Mouse (Mus musculus) heart, adult 2 months (tissue): Measurements from ENCODE around the gene Klk1b21. TPM values are rescaled to one million over a fixed set of nuclear protein-coding genes. Genes with fewer than 3 reads are reported as not detected.

Experiments used
- DNase-seq, 2 experiments: peaks; one replicate each; pipeline ENCODE4 v3.0.0; 2021
- H3K27ac ChIP-seq: fragments of 200-600 bp; 2 replicates; pipeline ENCODE4 v1.8.1; 2022
- H3K27me3 ChIP-seq: fragments of 200-500 bp; 2 replicates; pipeline ENCODE4 v1.6.1; 2012; ENCODE audit warnings: mild to moderate bottlenecking, low read length, inconsistent platforms, mixed read lengths; ENCODE audit not compliant: control insufficient read depth, insufficient read depth
- H3K36me3 ChIP-seq: fragments of 200-500 bp; 2 replicates; pipeline ENCODE4 v1.6.1; 2012; ENCODE audit warnings: low read length, inconsistent platforms; ENCODE audit not compliant: control insufficient read depth, insufficient read depth
- H3K4me1 ChIP-seq: fragments of 200-500 bp; 2 replicates; pipeline ENCODE4 v1.6.1; 2011; ENCODE audit warnings: low read length; ENCODE audit not compliant: control insufficient read depth, insufficient read depth
- H3K4me3 ChIP-seq: fragments of 200-600 bp; 2 replicates; pipeline ENCODE4 v1.8.1; 2022
- H3K79me2 ChIP-seq: fragments of 200-500 bp; replicated peaks from 2 replicates; pipeline ENCODE4 v1.6.1; 2012; ENCODE audit warnings: mild to moderate bottlenecking, inconsistent platforms, low read length, moderate library complexity, mixed read lengths; ENCODE audit not compliant: control insufficient read depth, insufficient read depth
- H3K9ac ChIP-seq: fragments of 200-500 bp; 2 replicates; pipeline ENCODE4 v1.6.1; 2012; ENCODE audit warnings: low read depth, mild to moderate bottlenecking, control low read depth, inconsistent platforms, low read length, mixed read lengths
- CTCF ChIP-seq: fragments of 200-600 bp; IDR thresholded peaks from 2 replicates; pipeline ENCODE4 v1.8.1; 2022; ENCODE audit warnings: antibody characterized with exemption, mild to moderate bottlenecking, moderate library complexity
- EP300 ChIP-seq: fragments of 200-500 bp; IDR thresholded peaks from 2 replicates; pipeline ENCODE4 v1.6.1; 2011; ENCODE audit warnings: low read depth, low read length, control low read depth; ENCODE audit not compliant: insufficient read depth
- POLR2A ChIP-seq: fragments of 200-500 bp; IDR thresholded peaks from 2 replicates; pipeline ENCODE4 v1.6.1; 2011; ENCODE audit warnings: mild to moderate bottlenecking, low read depth, low read length, control low read depth; ENCODE audit not compliant: insufficient read depth
- WGBS: fragments of 180-500 bp; shearing (Covaris S2); methylation state at CpG from one replicate; pipeline ENCODE4 v1.1.7; 2018; 5-methylcytosine and 5-hydroxymethylcytosine counted together
- intact Hi-C: fragments of 180-260 bp; cut with DNase I; formaldehyde crosslinking; loops from one replicate; pipeline ENCODE4 v1.15.1; 2025
- polyA plus RNA-seq: library from polyadenylated mRNA; depleted of rRNA; stranded (reverse); fragments of >200 nt; gene quantifications from 2 replicates; pipeline ENCODE4 v1.2.3, GENCODE M21; 2012; rRNA removed
- total RNA-seq, 2 experiments: library from RNA; stranded (reverse); gene quantifications; 2 replicates each; pipeline ENCODE4 v1.2.3; 2021

Klk1b21 gene
- total and polyA plus RNA-seq, 3 experiments: not detected

DNA sequence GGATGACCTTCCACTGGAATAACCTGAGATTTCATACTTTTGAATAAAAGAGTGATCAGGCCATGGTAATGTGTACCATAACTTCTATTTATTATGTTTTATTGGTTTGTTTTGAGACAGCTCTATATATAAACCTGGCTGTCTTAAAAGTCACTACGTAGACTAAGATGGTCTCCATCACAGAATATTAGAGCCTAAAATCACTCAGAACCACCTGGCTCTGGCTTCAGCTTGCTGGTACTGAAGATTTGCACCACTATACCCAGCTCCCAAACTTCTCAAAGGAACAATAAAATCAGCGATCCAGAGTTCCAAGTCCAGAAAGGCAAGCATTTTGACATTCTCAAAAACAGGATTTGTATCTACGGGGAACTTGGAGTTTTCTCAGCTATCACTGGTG, 34.3 kb downstream of the Klk1b21 start, which contains the start of gene Klk1b16:
TSS of gene Klk1b16 (plus strand) at position 301 of the 400 bp plus-strand sequence.
- Histone ChIP-seq H3K4me3 (no peak within 1 kb of the TSS), H3K27me3 (no peaks in the 10 kb centered on the region), H3K79me2 (no peaks in the 10 kb centered on the region), H3K27ac (no peak within 1 kb of the TSS), H3K4me1 (no peaks in the 10 kb centered on the region), H3K9ac (no peak within 1 kb of the TSS), H3K36me3 (no peaks in the 10 kb centered on the region)
- 90% methylated on average over 3 of the region's 3 CpGs for WGBS
- DNase-seq: no peak
- intact Hi-C loops: no loop called here
- TF ChIP-seq EP300: no peak
- TF ChIP-seq CTCF: no peak
- no peak for TF ChIP-seq POLR2A

Other genes starting within 250 kb of the Klk1b21 start
- not detected for gene Klk4, start 221.2 kb upstream of the Klk1b21 start, total RNA-seq
- gene Klk4, start 221.2 kb upstream of the Klk1b21 start, polyA plus RNA-seq: not detected in 2 replicates
- not detected for gene Klk15, start 168.6 kb upstream of the Klk1b21 start, total RNA-seq
- gene Klk15, start 168.6 kb upstream of the Klk1b21 start, polyA plus RNA-seq: not detected in 2 replicates
- gene Klk1b8, start 151.7 kb upstream of the Klk1b21 start, total RNA-seq: not detected
- gene Klk1b8, start 151.7 kb upstream of the Klk1b21 start, polyA plus RNA-seq: not detected in 2 replicates
- not detected for gene Klk1b1, start 135.6 kb upstream of the Klk1b21 start, total RNA-seq
- not detected in 2 replicates for gene Klk1b1, start 135.6 kb upstream of the Klk1b21 start, polyA plus RNA-seq
- not detected for gene Klk1b9, start 126.3 kb upstream of the Klk1b21 start, total RNA-seq
- not detected in 2 replicates for gene Klk1b9, start 126.3 kb upstream of the Klk1b21 start, polyA plus RNA-seq
- not detected for gene Klk1b11, start 106.5 kb upstream of the Klk1b21 start, total RNA-seq
- gene Klk1b11, start 106.5 kb upstream of the Klk1b21 start, polyA plus RNA-seq: not detected in 2 replicates
- gene Klk1b26, start 90.2 kb upstream of the Klk1b21 start, total RNA-seq: 1 to 10 TPM; 1.5 to 2.6 TPM
- gene Klk1b26, start 90.2 kb upstream of the Klk1b21 start, polyA plus RNA-seq: 0.15 and 0.90 TPM in 2 replicates
- gene Klk1b27, start 50.0 kb upstream of the Klk1b21 start, total RNA-seq: not detected
- gene Klk1b27, start 50.0 kb upstream of the Klk1b21 start, polyA plus RNA-seq: not detected in 2 replicates
- not detected for gene Klk1b22, start 10.3 kb downstream of the Klk1b21 start, total RNA-seq
- 4.0 TPM in 1 of 2 replicates, not detected in the other for gene Klk1b22, start 10.3 kb downstream of the Klk1b21 start, polyA plus RNA-seq
- not detected for gene Klk1b16, start 34.4 kb downstream of the Klk1b21 start, total RNA-seq
- not detected in 2 replicates for gene Klk1b16, start 34.4 kb downstream of the Klk1b21 start, polyA plus RNA-seq
- not detected for gene Klk1b24, start 85.9 kb downstream of the Klk1b21 start, total RNA-seq
- not detected in 2 replicates for gene Klk1b24, start 85.9 kb downstream of the Klk1b21 start, polyA plus RNA-seq
- gene Klk1b3, start 95.9 kb downstream of the Klk1b21 start, total RNA-seq: not detected
- gene Klk1b3, start 95.9 kb downstream of the Klk1b21 start, polyA plus RNA-seq: not detected in 2 replicates
- not detected for gene Klk1b4, start 105.1 kb downstream of the Klk1b21 start, total RNA-seq
- 0.14 TPM in 1 of 2 replicates, not detected in the other for gene Klk1b4, start 105.1 kb downstream of the Klk1b21 start, polyA plus RNA-seq
- gene Klk1b5, start 113.6 kb downstream of the Klk1b21 start, total RNA-seq: not detected
- not detected in 2 replicates for gene Klk1b5, start 113.6 kb downstream of the Klk1b21 start, polyA plus RNA-seq
- not detected for gene Klk1, start 123.0 kb downstream of the Klk1b21 start, total RNA-seq
- gene Klk1, start 123.0 kb downstream of the Klk1b21 start, polyA plus RNA-seq: 0.38 and 0.62 TPM in 2 replicates
- not detected for gene Gm36864, start 133.8 kb downstream of the Klk1b21 start, total RNA-seq
- not detected in 2 replicates for gene Gm36864, start 133.8 kb downstream of the Klk1b21 start, polyA plus RNA-seq
- under 1 TPM; 0.68 to 0.70 TPM for gene 1700028J19Rik, start 144.4 kb downstream of the Klk1b21 start, total RNA-seq
- 1.3 and 2.1 TPM in 2 replicates for gene 1700028J19Rik, start 144.4 kb downstream of the Klk1b21 start, polyA plus RNA-seq
- gene 2410002F23Rik, start 144.4 kb downstream of the Klk1b21 start, total RNA-seq: 10 to 100 TPM; 12.0 to 12.3 TPM
- 29.5 and 37.6 TPM in 2 replicates for gene 2410002F23Rik, start 144.4 kb downstream of the Klk1b21 start, polyA plus RNA-seq
- gene Acp4, start 155.1 kb downstream of the Klk1b21 start, total RNA-seq: not detected
- gene Acp4, start 155.1 kb downstream of the Klk1b21 start, polyA plus RNA-seq: not detected in 2 replicates
- not detected for gene Gm15517, start 159.1 kb downstream of the Klk1b21 start, total RNA-seq
- not detected in 2 replicates for gene Gm15517, start 159.1 kb downstream of the Klk1b21 start, polyA plus RNA-seq
- 1 to 10 TPM in 1 of 2 experiments, under 1 TPM in 1; 0.60 to 1.1 TPM for gene Clec11a, start 204.6 kb downstream of the Klk1b21 start, total RNA-seq
- 1.8 and 2.0 TPM in 2 replicates for gene Clec11a, start 204.6 kb downstream of the Klk1b21 start, polyA plus RNA-seq
- 1 to 10 TPM; 1.2 to 2.3 TPM for gene Shank1, start 207.9 kb downstream of the Klk1b21 start, total RNA-seq
- 0.94 and 1.1 TPM in 2 replicates for gene Shank1, start 207.9 kb downstream of the Klk1b21 start, polyA plus RNA-seq